Mouse (Mus musculus) gastrocnemius, postnatal 10 days (tissue): ENCODE results near the gene Ccr1. TPM values are rescaled to one million over a fixed set of nuclear protein-coding genes. Genes with fewer than 3 reads are reported as not detected.

Source experiments
- DNase-seq: peaks from one replicate; pipeline ENCODE4 v3.0.0; 2021; ENCODE audit warnings: mixed read lengths
- total RNA-seq, 2 experiments: library from RNA; stranded (reverse); gene quantifications; 2 replicates each; pipeline ENCODE4 v1.2.3; 2021

Gene Ccr1
- total RNA-seq, 2 experiments from 2014 or later = 1.4 to 3.3 TPM

GRCm38 (mm10) chr9:123956892-123957291, 11.6 kb downstream of the Ccr1 start:
- no peak for DNase-seq

- no peak for DNase-seq
These were observed 14.9 kb downstream of the Ccr1 start for GRCm38 (mm10) chr9:123953551-123953950.

- no peak for DNase-seq
These were observed 17.3 kb downstream of the Ccr1 start for GRCm38 (mm10) chr9:123951176-123951575.

GRCm38 (mm10) chr9:123949432-123949831, 19.1 kb downstream of the Ccr1 start:
- DNase-seq = no peak

- no peak for DNase-seq
These were observed 20.7 kb downstream of the Ccr1 start for GRCm38 (mm10) chr9:123947815-123948214.

GRCm38 (mm10) chr9:123942025-123942424, 26.5 kb downstream of the Ccr1 start:
- DNase-seq = no peak

- DNase-seq = no peak
These were observed 27.2 kb downstream of the Ccr1 start for GRCm38 (mm10) chr9:123941316-123941715.

GRCm38 (mm10) chr9:123940628-123941027, 27.9 kb downstream of the Ccr1 start:
- no peak for DNase-seq

GRCm38 (mm10) chr9:123940168-123940567, 28.3 kb downstream of the Ccr1 start:
- DNase-seq = no peak

GRCm38 (mm10) chr9:123937989-123938388, 30.5 kb downstream of the Ccr1 start:
- no peak for DNase-seq

GRCm38 (mm10) chr9:123936604-123937280, 31.8 kb downstream of the Ccr1 start:
- DNase-seq = no peak

- no peak for DNase-seq
These were observed 32.7 kb downstream of the Ccr1 start for GRCm38 (mm10) chr9:123935776-123936175.

GRCm38 (mm10) chr9:123935346-123935745, 33.1 kb downstream of the Ccr1 start:
- DNase-seq = no peak

GRCm38 (mm10) chr9:123933716-123934445, 34.6 kb downstream of the Ccr1 start:
- no peak for DNase-seq

GRCm38 (mm10) chr9:123932911-123933675, 35.4 kb downstream of the Ccr1 start:
- no peak for DNase-seq

GRCm38 (mm10) chr9:123931761-123932700, 36.5 kb downstream of the Ccr1 start:
- no peak for DNase-seq

GRCm38 (mm10) chr9:123930926-123931325, 37.6 kb downstream of the Ccr1 start:
- no peak for DNase-seq

- DNase-seq = no peak
These were observed 38.0 kb downstream of the Ccr1 start for GRCm38 (mm10) chr9:123930476-123930875.

- DNase-seq = no peak
These were observed 38.6 kb downstream of the Ccr1 start for GRCm38 (mm10) chr9:123929936-123930335.

GRCm38 (mm10) chr9:123928759-123929246, 39.7 kb downstream of the Ccr1 start:
- DNase-seq = no peak

GRCm38 (mm10) chr9:123928118-123928758, 40.3 kb downstream of the Ccr1 start:
- no peak for DNase-seq
